Mouse (Mus musculus) gastrocnemius, postnatal 14 days (tissue): ENCODE measurements around the gene Dhx30. TPM values are rescaled to one million over a fixed set of nuclear protein-coding genes. Genes with fewer than 3 reads are reported as not detected.
A peak's percentile ranks its signal among the peaks of the same experiment; 100 is the strongest.
"Not testable (repeated sequence)": the region's sequence is repeated elsewhere in the genome, so short reads cannot be mapped to it uniquely, and the experiment has no call there.

Experiments used
- DNase-seq: peaks from one replicate; pipeline ENCODE4 v3.0.0; 2021; ENCODE audit warnings: mixed read lengths
- intact Hi-C: fragments of 180-260 bp; cut with DNase I; formaldehyde crosslinking; loops from one replicate; pipeline ENCODE4 v1.15.1; 2025; ENCODE audit warnings: low total_unique reads
- long read RNA-seq, 2 experiments: library from polyadenylated mRNA; stranded (forward); transcript quantifications; one replicate each; pipeline ENCODE4 v2.0.0; 2021
- total RNA-seq, 2 experiments: library from RNA; stranded (reverse); gene quantifications; 2 replicates each; pipeline ENCODE4 v1.2.3; 2021

Gene Dhx30
- total RNA-seq = 10 to 100 TPM; 31.6 to 39.8 TPM
- long read RNA-seq, experiment 1, full-length matches to known transcripts = 22 of 37 reads
- long read RNA-seq, experiment 1, partial matches to known transcripts = 8 of 37 reads
- long read RNA-seq, experiment 1, other reads (novel, unspliced or antisense) = 7 of 37 reads
- long read RNA-seq, experiment 2, full-length matches to known transcripts = 40 of 57 reads
- long read RNA-seq, experiment 2, partial matches to known transcripts = 6 of 57 reads
- long read RNA-seq, experiment 2, other reads (novel, unspliced or antisense) = 11 of 57 reads

DNA sequence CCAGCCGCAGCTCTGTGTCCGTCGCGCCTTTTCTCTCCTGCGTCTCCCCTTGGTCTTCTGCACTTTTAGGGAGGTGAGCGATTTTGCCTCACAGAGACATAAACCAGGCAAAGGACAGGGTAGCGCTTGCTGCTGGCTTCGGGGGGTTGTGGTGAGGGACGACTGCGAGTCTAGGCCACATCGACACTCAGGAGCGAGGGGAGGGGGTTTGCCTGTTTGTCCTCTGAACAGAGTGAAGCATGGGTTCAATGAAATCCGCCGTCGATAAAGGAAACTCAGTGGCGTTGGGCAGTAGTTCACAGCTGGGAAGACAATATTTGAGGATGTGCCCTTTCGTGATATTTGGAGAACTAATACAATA, at the start of gene Dhx30:
Dhx30 (minus strand) TSS at position 52 of the 361 bp plus-strand sequence.
- intact Hi-C loops = no loop called here
- no peak for DNase-seq

DNA sequence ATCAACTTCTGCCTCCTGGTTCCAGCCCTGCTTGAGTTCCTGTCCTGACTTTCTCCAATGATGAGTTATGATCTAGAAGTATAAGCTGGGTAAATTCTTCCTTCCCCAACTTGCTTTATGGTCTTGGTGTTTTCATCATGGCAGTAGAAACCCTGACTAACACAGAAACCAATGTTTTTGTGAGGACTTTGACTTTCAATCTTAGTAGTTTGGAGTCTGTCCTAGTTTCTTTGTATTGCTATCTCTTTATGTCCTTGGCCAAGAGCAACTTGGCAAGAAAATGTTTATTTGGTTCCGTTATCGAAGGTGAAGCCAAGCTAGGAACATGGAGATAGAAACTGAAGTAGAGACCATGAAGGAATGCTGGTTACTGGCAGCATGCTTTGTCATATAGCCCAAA, 45.4 kb upstream of the Dhx30 start:
- DNase-seq = no peak
- intact Hi-C loops = no loop called here

DNA sequence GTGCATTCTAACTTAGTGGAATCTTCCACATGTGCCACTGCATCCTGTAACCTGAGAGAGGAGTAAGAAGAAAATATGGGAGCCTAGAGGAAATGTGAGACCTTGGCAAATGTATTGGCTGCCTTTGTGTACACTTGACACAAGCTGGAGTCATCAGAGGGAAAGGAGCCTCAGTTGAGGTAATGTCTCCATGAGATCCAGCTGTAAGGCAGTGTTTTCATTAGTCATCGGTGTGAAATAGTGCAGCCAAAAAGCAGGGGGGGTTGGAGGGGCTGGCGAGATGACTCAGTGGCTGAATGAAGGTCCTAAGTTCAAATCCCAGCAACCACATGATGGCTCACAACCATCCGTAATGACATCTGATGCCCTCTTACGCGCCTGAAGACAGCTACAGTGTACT, 44.8 kb upstream of the Dhx30 start:
- no peak for DNase-seq
- intact Hi-C loops = no loop called here

DNA sequence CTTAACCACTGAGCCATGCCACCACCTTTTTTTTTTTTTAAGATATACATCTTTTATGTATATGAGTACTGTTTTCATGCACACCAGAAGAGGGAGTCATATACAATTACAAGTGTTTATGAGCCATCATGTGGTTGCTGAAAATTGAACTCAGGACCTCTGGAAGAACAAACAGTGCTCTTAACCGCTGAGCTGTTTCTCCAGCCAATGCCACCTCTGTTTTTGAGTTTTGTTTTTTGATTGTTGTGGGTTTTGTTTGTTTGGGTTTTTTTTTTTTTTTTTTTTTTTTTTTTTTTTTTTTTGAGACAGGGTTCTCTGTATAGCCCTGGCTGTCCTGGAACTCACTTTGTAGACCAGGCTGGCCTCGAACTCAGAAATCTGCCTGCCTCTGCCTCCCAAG, 42.9 kb upstream of the Dhx30 start:
- intact Hi-C loops, DNase-seq: not testable (repeated sequence)

DNA sequence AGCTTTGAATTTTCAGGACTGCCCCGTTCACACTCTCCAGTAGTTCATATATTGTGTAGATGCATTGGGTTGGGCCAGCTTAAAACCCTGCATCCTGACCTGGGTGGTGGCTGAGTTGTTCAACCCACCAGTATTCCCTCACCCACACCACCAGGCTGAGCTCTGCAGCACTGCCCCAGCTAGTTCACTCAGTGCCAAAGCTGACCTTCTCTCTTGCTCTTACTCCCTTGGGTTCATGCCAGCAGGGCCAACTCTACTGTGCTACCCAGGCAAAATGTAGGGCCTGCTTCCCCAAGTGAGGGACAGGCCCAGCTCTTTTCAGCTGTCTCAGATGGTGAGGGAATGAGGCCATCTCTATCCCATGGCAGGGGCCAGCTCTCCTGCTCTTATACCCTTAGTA, 41.4 kb upstream of the Dhx30 start:
- DNase-seq = no peak
- intact Hi-C loops = no loop called here

DNA sequence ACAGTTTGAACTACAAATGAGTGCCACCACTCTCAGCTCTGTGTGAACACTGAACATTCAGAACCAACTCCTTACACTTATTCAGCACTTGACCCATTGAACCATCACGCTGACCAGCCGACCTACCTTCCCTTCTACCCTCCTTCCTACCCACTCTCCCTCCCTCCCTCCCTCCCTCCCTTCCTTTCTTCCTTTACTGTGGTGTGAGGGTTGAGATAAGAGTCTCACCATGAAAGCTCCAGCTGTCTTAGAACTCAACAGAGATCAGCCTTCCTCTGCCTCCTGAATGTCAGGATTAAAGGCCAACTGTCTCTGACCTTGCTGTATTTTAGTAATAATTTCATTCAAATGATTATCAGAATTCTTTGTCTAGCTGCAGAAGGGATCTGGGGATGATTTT, 31.0 kb upstream of the Dhx30 start:
- intact Hi-C loops = no loop called here
- no peak for DNase-seq

DNA sequence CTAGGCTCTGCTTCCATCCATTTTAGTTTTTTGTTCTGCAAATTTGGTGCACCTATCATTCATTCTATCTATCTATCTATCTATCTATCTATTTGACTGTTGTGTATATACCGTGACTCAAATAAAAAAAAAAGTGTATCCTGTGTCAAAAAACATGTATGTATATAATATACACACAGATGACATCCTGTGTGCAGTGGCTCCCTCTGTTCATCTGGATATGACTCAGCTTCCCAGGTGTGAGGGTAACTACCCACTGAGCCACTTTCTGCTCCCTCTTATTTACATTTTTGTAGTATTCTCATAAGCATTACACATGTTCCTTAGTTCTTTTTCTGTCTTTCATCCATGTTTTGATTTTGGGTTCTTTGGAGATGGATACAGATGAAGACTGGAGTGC, 24.5 kb upstream of the Dhx30 start:
- intact Hi-C loops = no loop called here
- no peak for DNase-seq

DNA sequence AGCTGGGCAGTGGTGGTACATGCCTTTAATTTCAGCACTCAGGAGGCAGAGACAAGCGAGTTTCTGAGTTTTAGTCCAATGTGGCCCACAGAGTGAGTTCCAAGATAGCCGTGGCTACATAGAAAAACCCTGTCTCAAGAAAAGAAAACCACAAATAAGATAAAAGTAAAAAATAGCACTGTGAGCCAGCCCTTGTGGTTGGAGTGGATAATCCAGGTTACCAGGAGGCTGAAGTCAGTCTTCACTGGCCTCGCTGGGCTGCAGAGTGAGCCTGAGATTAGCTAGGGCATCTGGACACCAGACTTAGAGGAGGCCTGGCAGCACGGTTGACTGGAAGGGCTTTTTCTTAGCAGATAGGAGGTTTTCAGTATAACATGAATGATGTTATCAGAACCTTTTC, 21.5 kb upstream of the Dhx30 start:
- intact Hi-C loops = no loop called here
- no peak for DNase-seq

DNA sequence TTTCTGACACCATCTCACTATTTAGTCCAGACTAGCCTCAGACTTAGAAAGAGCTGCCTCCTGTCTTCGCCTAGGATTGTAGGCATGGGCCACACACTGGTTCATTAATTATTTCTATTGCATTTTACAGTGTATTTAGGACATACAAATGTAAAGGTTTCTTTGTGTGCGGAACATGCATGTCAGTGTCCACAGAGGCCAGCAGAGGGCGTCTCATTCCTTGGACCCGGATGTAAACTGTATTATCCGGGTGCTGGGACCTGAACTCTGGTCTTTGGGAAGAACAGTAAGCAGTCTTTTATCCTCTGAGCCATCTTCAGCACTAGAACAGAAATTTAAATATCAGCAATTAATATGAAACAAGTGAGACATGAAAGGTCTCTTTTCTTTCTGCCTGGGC, 16.5 kb upstream of the Dhx30 start:
- intact Hi-C loops = no loop called here
- DNase-seq = no peak

DNA sequence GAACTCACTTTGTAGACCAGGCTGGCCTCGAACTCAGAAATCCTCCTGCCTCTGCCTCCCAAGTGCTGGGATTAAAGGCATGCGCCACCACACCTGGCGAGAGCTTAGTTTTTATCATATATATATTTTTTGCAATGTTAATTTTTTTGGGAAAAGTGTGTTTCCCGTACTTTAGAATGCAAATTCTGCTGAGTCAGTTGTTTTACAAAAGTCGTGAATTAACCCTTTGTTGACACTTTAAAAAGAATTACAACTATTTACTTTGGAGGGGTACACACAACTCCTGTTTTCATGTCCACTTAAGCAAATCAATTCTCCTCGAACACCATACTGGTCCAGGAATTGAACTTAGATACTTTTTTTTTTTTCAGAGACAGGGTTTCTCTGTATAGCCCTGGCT, 15.3 kb upstream of the Dhx30 start:
- no peak for DNase-seq
- intact Hi-C loops = no loop called here

DNA sequence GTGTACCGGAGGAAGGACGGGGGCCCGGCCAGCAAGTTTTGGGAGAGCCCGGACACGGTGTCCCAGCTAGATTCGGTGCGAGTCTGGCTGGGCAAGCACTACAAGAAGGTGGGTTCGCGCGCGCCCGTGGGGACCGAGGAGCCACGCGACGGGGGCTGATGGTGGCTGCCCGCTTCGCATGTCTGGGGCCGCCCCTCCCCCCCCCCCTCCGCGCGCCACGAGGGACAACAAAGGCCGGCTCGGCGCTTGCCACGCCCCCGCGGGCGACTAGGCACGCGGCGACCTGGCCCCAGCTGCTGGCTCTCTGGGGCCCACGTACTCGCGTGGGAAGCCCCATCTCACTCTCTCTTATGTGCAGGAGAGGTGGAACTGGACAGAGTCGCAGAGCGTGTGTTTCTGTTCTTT, 14.6 kb upstream of the Dhx30 start:
- no peak for DNase-seq
- intact Hi-C loops = no loop called here

DNA sequence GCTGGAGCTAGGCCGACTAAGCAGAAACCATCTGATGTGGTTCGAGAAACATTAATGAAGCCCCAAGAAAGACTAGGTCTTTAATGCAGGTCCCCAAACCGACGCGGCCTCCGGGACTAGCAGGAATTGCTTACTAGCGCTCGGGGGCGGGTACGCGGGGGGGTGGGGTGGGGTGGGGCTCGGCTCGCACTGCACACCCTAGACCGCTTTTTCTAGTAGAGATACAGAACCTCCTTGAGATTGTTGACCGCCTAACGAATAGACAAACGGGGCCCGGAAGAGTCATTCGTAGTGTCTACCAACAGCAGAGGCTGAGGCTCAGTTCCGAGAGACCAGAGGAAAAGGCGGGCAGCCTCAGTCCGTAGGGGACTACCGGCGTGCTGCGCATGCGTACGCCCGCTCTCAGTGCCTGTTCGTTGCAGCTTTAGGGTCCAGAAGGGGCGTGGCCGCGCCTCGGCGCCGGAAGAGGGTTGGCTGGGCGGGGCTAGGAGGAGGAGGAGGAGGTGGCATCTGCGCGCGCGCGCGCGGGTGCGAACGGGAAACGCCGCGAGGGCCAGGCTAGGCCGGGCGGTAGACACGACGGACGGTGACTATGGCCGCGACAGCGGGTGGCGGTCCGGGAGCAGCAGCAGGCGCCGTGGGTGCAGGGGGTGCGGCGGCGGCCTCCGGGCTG, 14.0 kb upstream of the Dhx30 start:
- peak; percentile 100 for DNase-seq
- intact Hi-C loops = no loop called here

DNA sequence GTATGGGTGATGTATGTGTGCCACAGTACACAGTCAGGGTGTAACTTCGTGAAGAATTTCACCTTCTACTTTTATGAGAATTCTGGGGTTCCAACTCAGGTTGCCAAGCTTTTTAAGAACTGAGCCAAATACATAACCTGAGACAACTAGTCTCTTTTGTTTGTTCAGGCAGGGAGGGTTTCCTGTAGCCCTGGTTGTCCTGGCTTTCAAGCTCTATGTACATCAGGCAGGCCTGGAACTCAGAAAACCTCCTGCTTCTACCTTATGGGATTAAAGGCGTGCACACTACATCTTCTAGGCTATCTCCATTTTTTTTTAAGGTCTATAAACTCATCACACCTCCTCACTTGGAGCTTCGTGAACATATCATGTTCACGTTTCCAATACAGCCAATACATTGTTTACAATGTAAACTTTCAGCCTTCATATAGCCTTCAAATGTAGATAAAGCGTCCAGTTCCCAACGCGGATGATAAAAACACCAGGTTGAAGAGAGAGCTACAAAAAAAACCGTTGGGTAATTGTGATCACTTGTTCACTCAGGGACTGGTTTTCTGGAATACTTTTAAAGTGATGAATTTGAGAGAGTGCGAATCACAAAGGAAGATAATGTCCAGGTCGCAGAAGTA, 13.4 kb upstream of the Dhx30 start:
- no peak for DNase-seq
- intact Hi-C loops = no loop called here

DNA sequence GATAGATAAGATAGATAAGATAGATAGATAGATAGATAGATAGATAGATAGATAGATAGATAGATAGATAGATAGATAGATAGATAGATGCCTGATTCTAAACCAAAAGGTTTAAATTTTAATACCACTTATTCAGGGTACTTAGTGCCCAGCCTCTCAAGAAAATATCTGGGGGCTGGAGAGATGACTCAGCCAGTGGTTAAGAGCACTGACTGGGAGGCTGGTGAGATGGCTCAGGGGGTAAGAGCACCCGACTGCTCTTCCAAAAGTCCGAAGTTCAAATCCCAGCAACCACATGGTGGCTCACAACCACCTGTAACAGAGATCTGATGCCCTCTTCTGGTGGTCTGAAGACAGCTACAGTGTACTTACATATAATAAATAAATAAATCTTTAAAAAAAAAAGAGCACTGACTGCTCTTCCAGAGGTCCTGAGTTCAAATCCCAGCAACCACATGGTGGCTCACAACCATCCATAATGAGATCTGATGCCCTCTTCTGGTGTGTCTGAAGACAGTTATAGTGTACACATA, 6.4 kb upstream of the Dhx30 start:
- intact Hi-C loops, DNase-seq: not testable (repeated sequence)

DNA sequence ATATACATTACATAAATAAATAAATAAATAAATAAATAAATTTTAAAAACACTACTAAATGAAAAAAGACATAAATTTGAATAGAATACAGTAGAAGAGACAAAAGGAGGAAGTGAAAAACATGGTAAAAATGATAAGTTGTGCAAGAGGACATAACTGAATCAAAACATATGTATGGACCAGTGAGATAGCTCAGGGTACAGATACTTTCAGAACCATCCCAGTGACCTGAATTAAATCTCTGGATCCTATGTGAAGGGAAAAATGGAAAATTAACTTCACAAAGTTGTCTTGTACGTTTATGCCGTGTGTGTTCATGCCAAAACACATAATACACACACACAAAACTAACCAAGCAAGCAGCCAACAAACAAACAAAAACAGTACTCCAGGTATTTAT, 5.7 kb upstream of the Dhx30 start:
- intact Hi-C loops = no loop called here
- DNase-seq = no peak

DNA sequence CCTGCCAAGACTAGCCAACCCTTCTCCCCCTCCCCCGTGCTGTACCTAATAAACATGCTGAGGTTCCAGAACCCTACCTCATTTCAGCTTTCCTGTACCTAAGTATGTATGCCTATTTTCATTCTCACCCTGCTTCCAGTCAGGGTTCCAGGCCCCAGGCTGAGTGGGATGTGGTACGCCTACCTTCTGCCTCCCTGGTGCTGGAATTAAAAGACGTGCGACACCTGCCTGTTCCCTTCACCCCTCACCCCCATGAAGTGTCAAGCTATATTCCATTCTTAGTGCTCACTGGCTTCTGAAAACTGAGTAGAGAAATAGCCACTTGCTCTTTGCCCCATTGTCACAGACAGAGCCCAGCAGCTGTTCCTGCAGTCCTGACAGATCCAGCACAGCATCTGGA, 3.8 kb upstream of the Dhx30 start:
- DNase-seq = no peak
- intact Hi-C loops = no loop called here

DNA sequence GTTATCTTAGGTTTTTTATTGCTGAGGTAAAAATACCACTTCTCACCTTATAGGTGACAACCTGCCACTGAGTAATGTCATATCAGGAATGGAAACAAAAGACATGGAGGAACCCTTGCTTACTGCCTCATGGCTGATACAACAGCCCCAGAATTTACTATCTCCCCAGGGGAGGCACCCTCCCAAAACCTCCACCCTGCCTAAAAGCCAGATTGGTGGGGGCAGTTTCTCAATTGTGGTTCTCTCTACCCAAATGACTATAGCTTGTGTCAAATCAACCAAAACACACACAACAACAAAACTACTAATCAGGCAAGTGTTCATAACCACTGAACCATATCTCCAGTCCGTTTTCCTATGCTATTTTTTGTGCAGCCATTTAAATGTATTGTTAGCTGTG, 619 bp upstream of the Dhx30 start:
- DNase-seq = no peak
- intact Hi-C loops = no loop called here

DNA sequence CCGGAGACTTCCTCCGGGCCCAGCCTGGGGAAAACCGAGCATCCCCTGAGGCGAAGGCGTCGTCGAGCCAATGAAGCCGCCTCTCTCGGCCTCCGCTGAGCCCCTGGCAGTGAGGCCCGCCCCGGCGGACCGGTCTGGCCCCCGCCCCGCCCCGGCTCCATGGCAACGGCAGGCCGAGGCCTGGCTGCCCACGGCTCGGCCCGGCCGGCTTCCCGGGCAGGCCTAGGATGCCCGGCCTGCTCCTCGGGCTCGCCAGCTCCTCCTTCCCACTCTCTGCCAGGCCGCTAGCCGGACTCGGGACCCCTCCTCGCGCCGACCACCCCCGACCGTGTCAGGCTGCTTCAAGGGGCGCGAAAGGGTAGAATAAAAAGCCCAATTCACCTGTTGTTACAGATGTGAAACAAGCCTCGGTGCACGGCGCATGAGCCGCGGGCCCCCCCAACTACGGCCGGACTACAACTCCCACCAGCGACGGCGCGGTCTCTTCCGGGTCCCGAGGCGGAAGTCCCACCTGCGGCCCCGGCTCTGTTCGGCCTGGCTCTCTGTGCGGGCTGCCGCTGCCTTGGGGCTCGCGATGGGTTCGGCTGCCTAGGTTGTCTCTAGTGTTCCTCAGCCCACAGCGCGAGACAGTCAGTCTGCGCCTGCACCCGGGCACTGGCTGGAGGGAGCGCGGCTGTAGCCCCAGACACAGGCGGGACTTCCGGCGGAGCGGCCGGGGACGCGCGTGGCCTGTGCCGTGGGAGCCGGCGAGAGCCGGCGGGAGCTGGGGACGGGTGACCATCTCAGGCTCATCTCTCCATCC, 452 bp downstream of the Dhx30 start, which contains the start of gene Smarcc1:
Smarcc1 (plus strand) TSS at position 732 of the 802 bp plus-strand sequence.
- DNase-seq = peak; percentile 90
- intact Hi-C loops = no loop called here

DNA sequence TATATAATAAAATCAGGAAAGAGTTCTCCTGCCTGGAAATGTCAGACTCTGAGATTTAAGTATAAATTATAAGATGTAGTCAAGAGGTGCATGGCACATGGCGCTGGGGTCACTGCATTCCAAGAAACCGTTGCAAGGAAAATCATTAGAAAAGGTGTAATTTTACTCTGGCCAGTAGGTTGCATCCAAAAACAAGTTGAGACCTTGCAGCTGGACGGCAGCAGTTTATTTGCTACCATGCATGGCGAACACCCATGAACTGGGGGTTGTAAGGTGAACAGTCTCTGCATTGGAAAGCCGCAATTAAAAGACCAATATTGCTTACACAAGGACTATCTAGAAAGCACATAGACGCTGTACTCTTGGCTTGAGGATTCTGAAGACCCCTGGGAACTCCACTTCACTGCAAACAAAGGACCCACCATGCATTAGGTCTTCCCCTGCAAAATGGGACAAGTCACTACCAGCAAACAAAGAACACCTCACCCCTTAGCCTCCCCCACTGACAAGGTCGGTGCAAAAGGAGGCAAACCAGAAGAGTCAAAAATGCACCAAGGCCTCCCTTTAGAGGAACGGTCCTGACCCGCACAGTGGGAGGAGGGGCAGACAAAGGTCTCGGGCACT, 1.2 kb downstream of the Dhx30 start:
- DNase-seq = no peak
- intact Hi-C loops = no loop called here
